Mouse (Mus musculus) megakaryocyte, embryonic 14.5 days (primary cell): ENCODE measurements around the gene 7420426K07Rik.

Experiments
- FLI1 ChIP-seq: IDR thresholded peaks from 2 replicates; pipeline ENCODE4 v1.6.1; 2012; ENCODE audit warnings: low read length, inconsistent platforms, mixed read lengths
- GATA1 ChIP-seq: IDR thresholded peaks from 3 replicates; pipeline ENCODE4 v1.6.1; 2012; ENCODE audit warnings: mixed read lengths, low read length, inconsistent platforms, borderline replicate concordance

DNA sequence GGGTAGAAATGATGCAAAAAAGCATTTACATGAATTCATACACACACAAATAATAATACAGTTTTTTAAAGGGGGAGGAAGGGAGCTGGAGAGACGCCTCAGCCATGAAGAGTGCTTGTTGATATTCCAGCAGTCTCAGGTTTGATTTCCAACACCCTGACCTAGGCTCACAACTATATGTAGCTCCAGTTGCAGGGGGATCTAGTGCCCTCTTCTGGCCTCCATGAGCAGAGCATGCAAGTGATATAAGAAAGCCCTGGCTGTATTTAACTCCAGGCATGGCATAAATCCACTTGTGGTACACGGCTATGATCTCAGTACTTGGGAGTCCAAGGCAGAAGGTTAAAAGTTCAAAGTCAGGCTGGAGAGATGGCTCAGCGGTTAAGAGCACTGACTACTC, 39.5 kb upstream of the 7420426K07Rik start:
- TF ChIP-seq GATA1 (no peak), FLI1 (no peak)
